Mouse (Mus musculus): ENCODE measurements around the gene Poc1b. TPM values are rescaled to one million over a fixed set of nuclear protein-coding genes. Genes with fewer than 3 reads are reported as not detected.
A peak's percentile ranks its signal among the peaks of the same experiment; 100 is the strongest.

Gene Poc1b
- polyA plus RNA-seq, 1 experiment from 2014 or later: 35.0 TPM

GRCm38 (mm10) chr10:99168840-99169764 is 62.3 kb downstream of the Poc1b start:
- H3K4me1 ChIP-seq: peaks cover 46% of the 10 kb centered on the region
- H3K27me3 ChIP-seq (ENCODE audit: poor library complexity, severe bottlenecking): no peaks in the 10 kb centered on the region
- 86% methylated on average over 11 of the region's 11 CpGs for WGBS
- no peak overlapping the region for H3K4me3 ChIP-seq
- H3K36me3 ChIP-seq (replicated peaks): peaks cover 13% of the 10 kb centered on the region
- 0 out of 2 replicates have a peak overlapping the region, but pooled peaks have one; percentile 37 for H3K27ac ChIP-seq
- H3K9me3 ChIP-seq: no peaks in the 10 kb centered on the region
- DNase-seq (ENCODE audit: extremely low spot score, low spot score): peak; percentile 26

GRCm38 (mm10) chr10:99169765-99170129 is 62.9 kb downstream of the Poc1b start:
- WGBS: 91% methylated on average over 5 of the region's 5 CpGs
- peaks cover 44% of the 10 kb centered on the region for H3K4me1 ChIP-seq
- H3K36me3 ChIP-seq (replicated peaks): peaks cover 18% of the 10 kb centered on the region
- no peaks in the 10 kb centered on the region for H3K9me3 ChIP-seq
- DNase-seq (ENCODE audit: extremely low spot score, low spot score): no peak
- no peak overlapping the region for H3K27ac ChIP-seq
- no peaks in the 10 kb centered on the region for H3K27me3 ChIP-seq (ENCODE audit: poor library complexity, severe bottlenecking)
- no peak overlapping the region for H3K4me3 ChIP-seq

GRCm38 (mm10) chr10:99171961-99172497 is 65.2 kb downstream of the Poc1b start:
- peaks cover 32% of the 10 kb centered on the region for H3K4me1 ChIP-seq
- H3K27me3 ChIP-seq (ENCODE audit: poor library complexity, severe bottlenecking): no peaks in the 10 kb centered on the region
- peak; percentile 40 for DNase-seq (ENCODE audit: extremely low spot score, low spot score)
- 34% methylated on average over 12 of the region's 12 CpGs for WGBS
- H3K9me3 ChIP-seq: no peaks in the 10 kb centered on the region
- H3K36me3 ChIP-seq (replicated peaks): peaks cover 24% of the 10 kb centered on the region
- H3K27ac ChIP-seq: peak overlapping the region; percentile 76
- H3K4me3 ChIP-seq: peak overlapping the region; percentile 6; the same call in 1 of the 2 replicates

DNA sequence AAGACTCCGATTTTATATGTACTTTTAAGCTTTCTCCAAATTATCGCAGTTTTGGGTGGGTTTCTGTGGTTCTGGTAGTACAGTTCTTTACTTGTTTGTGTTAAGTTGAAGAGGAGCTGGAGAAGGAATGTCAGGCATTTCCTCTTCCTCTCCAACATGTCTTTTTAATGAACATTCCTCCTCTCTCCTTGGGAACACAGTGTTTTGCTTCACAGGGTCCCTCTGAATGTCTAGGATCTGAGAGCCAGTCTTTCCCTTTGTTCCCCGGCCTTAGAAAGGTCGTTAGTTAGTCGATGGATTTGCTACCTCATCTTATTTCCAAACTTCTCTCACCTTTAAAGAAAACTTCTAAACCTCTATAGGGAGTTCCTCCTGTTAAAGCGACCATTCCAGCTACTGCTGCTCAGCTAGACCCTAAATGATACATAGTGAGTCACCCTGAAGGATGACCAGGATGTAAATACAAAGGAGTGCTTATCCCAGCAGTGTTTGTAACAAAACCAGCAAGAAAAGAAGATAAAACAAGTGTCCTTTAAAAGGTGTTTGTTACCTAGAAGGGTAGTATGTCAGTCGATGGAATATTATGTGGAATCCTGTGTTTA is 66.2 kb downstream of the Poc1b start:
- no peak for DNase-seq (ENCODE audit: extremely low spot score, low spot score)

DNA sequence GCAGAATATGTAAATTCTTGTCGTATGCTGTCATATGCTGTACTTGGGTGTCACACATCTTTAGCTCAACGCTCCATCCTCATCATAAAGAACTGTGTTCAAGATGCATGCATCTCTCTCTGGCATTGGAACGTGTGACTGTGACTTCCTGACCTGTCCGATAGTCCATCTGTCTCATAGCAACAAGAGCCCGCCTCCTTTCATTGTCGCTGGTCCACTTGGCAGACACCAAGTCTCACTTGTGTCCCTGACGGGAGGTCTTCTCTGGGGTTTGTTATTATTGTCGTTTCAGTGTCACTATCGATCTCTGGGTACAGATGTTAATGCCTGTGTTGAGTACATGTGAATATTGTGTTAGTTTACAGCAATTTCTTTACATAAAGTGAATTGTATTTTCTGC is 70.1 kb downstream of the Poc1b start:
- Histone ChIP-seq H3K27me3 (ENCODE audit: poor library complexity, severe bottlenecking) (no peaks in the 10 kb centered on the region), H3K4me1 (peaks cover 16% of the 10 kb centered on the region), H3K27ac (no peak overlapping the region), H3K36me3 (replicated peaks) (peaks cover 36% of the 10 kb centered on the region), H3K4me3 (no peak overlapping the region), H3K9me3 (peaks cover 4% of the 10 kb centered on the region; the same call in 1 of the 2 replicates)
- no peak for DNase-seq (ENCODE audit: extremely low spot score, low spot score)
- 90% methylated on average over 9 of the region's 9 CpGs for WGBS

More for the DNA sequence above, 66.2 kb downstream of the Poc1b start:
- Histone ChIP-seq H3K4me1 (peaks cover 32% of the 10 kb centered on the region), H3K9me3 (no peaks in the 10 kb centered on the region), H3K4me3 (no peak overlapping the region), H3K36me3 (replicated peaks) (peaks cover 25% of the 10 kb centered on the region), H3K27ac (peak overlapping the region; percentile 62), H3K27me3 (ENCODE audit: poor library complexity, severe bottlenecking) (no peaks in the 10 kb centered on the region)
- 45% methylated on average over 7 of the region's 7 CpGs for WGBS

- WGBS: 97% methylated on average over 2 of the region's 2 CpGs
- Histone ChIP-seq H3K27ac (no peak overlapping the region), H3K9me3 (peaks cover 4% of the 10 kb centered on the region; the same call in 1 of the 2 replicates), H3K27me3 (ENCODE audit: poor library complexity, severe bottlenecking) (no peaks in the 10 kb centered on the region), H3K4me3 (no peak overlapping the region), H3K36me3 (replicated peaks) (peaks cover 36% of the 10 kb centered on the region), H3K4me1 (peaks cover 4% of the 10 kb centered on the region)
- DNase-seq (ENCODE audit: extremely low spot score, low spot score): no peak
Measured at GRCm38 (mm10) chr10:99178118-99178517, 71.3 kb downstream of the Poc1b start.

DNA sequence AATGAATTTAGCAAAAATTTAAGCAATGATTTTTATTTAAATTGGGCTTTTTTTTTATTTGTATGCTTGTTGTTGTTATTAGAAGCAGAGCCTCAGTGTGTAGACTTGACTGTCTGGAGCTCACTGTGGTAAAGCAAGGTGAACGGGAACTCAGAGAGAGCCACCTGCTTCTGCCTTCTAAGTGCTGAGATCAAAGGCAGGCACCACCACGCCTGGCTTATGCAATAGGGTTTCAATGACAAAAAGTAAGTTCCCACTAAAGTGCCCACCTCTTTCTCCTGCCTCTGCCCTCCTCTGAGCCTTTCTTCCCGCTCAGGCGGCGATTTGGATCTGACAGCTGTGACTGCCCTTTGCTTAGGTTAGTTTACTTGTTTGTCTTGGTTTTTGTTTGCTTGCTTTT is 72.3 kb downstream of the Poc1b start:
- Histone ChIP-seq H3K9me3 (peaks cover 4% of the 10 kb centered on the region; the same call in 1 of the 2 replicates), H3K27ac (no peak overlapping the region), H3K4me3 (no peak overlapping the region), H3K4me1 (no peaks in the 10 kb centered on the region), H3K27me3 (ENCODE audit: poor library complexity, severe bottlenecking) (no peaks in the 10 kb centered on the region), H3K36me3 (replicated peaks) (peaks cover 36% of the 10 kb centered on the region)
- 91% methylated on average over 5 of the region's 5 CpGs for WGBS
- no peak for DNase-seq (ENCODE audit: extremely low spot score, low spot score)

DNA sequence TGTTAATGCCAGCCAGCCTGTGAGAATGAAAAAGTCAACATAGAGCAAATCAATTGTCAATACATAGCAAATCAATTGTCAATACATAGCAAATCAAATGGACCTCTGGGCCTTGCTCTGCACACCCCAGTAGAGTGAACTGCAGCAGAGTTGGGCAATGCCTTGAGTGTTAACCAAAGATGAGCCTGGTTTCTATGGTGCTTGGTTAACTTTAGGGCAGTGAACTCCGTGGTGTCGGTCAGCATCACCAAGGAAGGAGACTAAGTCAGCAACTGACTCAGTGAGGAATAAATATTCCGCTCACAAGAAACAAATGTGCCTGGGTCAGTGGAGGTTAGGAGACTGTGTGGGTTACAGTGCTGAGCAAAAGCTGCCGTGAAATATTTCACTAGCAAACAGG is 72.7 kb downstream of the Poc1b start:
- Histone ChIP-seq H3K27ac (no peak overlapping the region), H3K36me3 (replicated peaks) (peaks cover 33% of the 10 kb centered on the region), H3K4me1 (no peaks in the 10 kb centered on the region), H3K27me3 (ENCODE audit: poor library complexity, severe bottlenecking) (no peaks in the 10 kb centered on the region), H3K4me3 (no peak overlapping the region), H3K9me3 (peaks cover 4% of the 10 kb centered on the region; the same call in 1 of the 2 replicates)
- no peak for DNase-seq (ENCODE audit: extremely low spot score, low spot score)
- WGBS: 92% methylated on average over 4 of the region's 4 CpGs

DNA sequence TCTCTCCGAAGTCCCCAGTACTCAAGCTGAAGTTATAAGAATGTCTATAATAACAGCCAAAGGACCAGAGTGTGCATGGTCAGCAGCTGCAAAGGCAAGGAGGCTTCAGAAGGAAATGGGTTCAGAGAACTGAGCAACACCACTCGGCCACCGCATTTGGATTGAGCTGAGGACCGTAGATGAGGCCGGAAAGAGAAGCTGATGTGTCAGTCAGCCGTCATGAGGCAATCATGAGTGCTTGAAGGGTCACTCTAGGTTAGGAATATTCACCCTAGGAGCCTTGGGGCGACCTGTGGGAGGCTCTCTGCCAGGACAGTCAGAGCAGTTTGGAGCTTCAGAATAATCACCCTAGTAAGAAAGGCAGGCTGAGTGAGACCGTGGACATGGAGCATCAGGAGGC is 74.7 kb downstream of the Poc1b start:
- Histone ChIP-seq H3K4me1 (no peaks in the 10 kb centered on the region), H3K4me3 (no peak overlapping the region), H3K27me3 (ENCODE audit: poor library complexity, severe bottlenecking) (no peaks in the 10 kb centered on the region), H3K27ac (no peak overlapping the region), H3K9me3 (peaks cover 4% of the 10 kb centered on the region; the same call in 1 of the 2 replicates), H3K36me3 (replicated peaks) (peaks cover 37% of the 10 kb centered on the region)
- no peak for DNase-seq (ENCODE audit: extremely low spot score, low spot score)
- 89% methylated on average over 8 of the region's 8 CpGs for WGBS

GRCm38 (mm10) chr10:99182107-99182506 is 75.3 kb downstream of the Poc1b start:
- no peak for DNase-seq (ENCODE audit: extremely low spot score, low spot score)
- Histone ChIP-seq H3K4me1 (no peaks in the 10 kb centered on the region), H3K36me3 (replicated peaks) (peaks cover 40% of the 10 kb centered on the region), H3K9me3 (peaks cover 4% of the 10 kb centered on the region; the same call in 1 of the 2 replicates), H3K27ac (no peak overlapping the region), H3K27me3 (ENCODE audit: poor library complexity, severe bottlenecking) (no peaks in the 10 kb centered on the region), H3K4me3 (no peak overlapping the region)
- WGBS: 90% methylated on average over 5 of the region's 5 CpGs

GRCm38 (mm10) chr10:99188175-99188574 is 81.3 kb downstream of the Poc1b start:
- H3K4me1 ChIP-seq: no peaks in the 10 kb centered on the region
- peaks cover 25% of the 10 kb centered on the region for H3K36me3 ChIP-seq (replicated peaks)
- H3K27ac ChIP-seq: no peak overlapping the region
- no peak for DNase-seq (ENCODE audit: extremely low spot score, low spot score)
- H3K4me3 ChIP-seq: no peak overlapping the region
- H3K9me3 ChIP-seq: no peaks in the 10 kb centered on the region
- WGBS: 86% methylated on average over 1 of the region's 1 CpGs
- H3K27me3 ChIP-seq (ENCODE audit: poor library complexity, severe bottlenecking): no peaks in the 10 kb centered on the region

DNA sequence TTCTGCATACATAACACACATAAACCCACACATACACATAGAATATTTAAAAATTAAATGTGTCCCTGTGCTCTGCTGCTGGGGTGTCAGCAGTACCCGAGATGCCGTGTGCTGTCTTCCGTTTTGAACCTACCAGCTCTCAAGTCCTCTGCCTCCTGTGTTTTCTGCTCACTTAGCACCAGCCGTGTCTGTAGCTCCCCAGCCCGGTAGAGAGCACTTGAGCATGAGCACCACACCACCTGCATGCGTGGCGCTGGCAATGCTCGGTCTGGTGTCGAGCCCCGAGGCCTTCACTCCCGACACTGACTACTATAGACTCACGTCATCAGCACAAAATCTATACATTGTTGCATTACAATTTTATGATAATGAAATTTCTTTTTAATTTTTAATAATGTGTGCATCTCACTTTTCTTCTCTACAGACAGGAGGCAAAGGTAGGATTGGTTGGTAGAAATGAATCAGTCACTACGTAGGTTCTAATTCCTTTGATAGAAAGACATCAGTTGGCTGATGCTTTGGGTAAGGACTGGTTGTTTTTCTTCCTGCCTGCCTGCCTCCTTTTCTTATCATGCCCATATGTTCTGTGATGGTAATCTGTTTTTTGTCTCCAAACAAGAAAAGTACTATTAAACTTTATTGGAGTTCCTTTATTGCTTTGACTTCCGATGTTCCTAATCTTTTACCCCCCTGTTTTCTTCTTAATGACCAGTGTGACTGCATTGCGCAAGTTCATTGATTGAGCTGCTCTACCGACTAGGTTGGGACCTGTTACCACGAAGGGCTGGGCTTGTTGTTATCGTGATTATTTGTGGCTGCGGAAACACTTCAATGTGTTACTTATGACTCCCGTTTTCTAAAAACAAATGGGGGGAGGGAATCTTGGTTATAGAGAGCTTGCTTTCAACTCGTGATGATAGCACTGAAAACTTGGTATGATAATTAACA is 82.1 kb downstream of the Poc1b start:
- Histone ChIP-seq H3K27ac (no peak overlapping the region), H3K36me3 (replicated peaks) (peaks cover 25% of the 10 kb centered on the region), H3K4me1 (no peaks in the 10 kb centered on the region), H3K27me3 (ENCODE audit: poor library complexity, severe bottlenecking) (no peaks in the 10 kb centered on the region), H3K4me3 (no peak overlapping the region), H3K9me3 (no peaks in the 10 kb centered on the region)
- DNase-seq (ENCODE audit: extremely low spot score, low spot score): no peak
- 92% methylated on average over 21 of the region's 21 CpGs for WGBS
